Mouse (Mus musculus): ENCODE data around the gene Mfng. TPM values are rescaled to one million over a fixed set of nuclear protein-coding genes. Genes with fewer than 3 reads are reported as not detected.

The Mfng gene
- total RNA-seq, 2 experiments from 2014 or later, result 7.3 to 7.7 TPM

- intact Hi-C loops (cut with DNase I), result no loop called here
- peak; percentile 43 for DNase-seq
These were observed 54.7 kb downstream of the Mfng start, which contains the start of gene Elfn2 for GRCm38 (mm10) chr15:78718290-78719250. Gene Elfn2 (minus strand): TSS chr15:78718771.

- DNase-seq, result no peak
- intact Hi-C loops (cut with DNase I), result no loop called here
These were observed 56.3 kb downstream of the Mfng start for GRCm38 (mm10) chr15:78716936-78717335.

GRCm38 (mm10) chr15:78715856-78716255 is 57.4 kb downstream of the Mfng start:
- no peak for DNase-seq
- intact Hi-C loops (cut with DNase I), result no loop called here

GRCm38 (mm10) chr15:78713751-78714150 is 59.5 kb downstream of the Mfng start:
- DNase-seq, result no peak
- intact Hi-C loops (cut with DNase I), result no loop called here

GRCm38 (mm10) chr15:78712335-78713258 is 60.7 kb downstream of the Mfng start:
- no peak for DNase-seq
- intact Hi-C loops (cut with DNase I), result no loop called here

- intact Hi-C loops (cut with DNase I), result no loop called here
- no peak for DNase-seq
These were observed 61.3 kb downstream of the Mfng start for GRCm38 (mm10) chr15:78711935-78712334.

GRCm38 (mm10) chr15:78710634-78711033 is 62.6 kb downstream of the Mfng start:
- intact Hi-C loops (cut with DNase I), result no loop called here
- peak; percentile 34 for DNase-seq

GRCm38 (mm10) chr15:78709767-78710166 is 63.5 kb downstream of the Mfng start:
- intact Hi-C loops (cut with DNase I), result no loop called here
- DNase-seq, result peak; percentile 73

GRCm38 (mm10) chr15:78706630-78707029 is 66.6 kb downstream of the Mfng start:
- intact Hi-C loops (cut with DNase I), result no loop called here
- DNase-seq, result peak; percentile 29

Other genes with a start within 250 kb of the Mfng start
- gene C1qtnf6, start 242.1 kb downstream of the Mfng start, total RNA-seq (2021), result 10 to 100 TPM; 12.2 to 13.4 TPM
- gene Sstr3, start 228.8 kb downstream of the Mfng start, total RNA-seq (2021), result 1 to 10 TPM; 5.5 to 6.5 TPM
- gene Rac2, start 200.7 kb downstream of the Mfng start, total RNA-seq (2021), result 1 to 10 TPM; 1.4 to 4.2 TPM
- 1 to 10 TPM; 3.9 to 6.0 TPM for gene Cyth4, start 176.4 kb downstream of the Mfng start, total RNA-seq (2021)
- 10 to 100 TPM; 79.2 to 81.2 TPM for gene Elfn2, start 54.7 kb downstream of the Mfng start, total RNA-seq (2021)
- gene Card10, start 29.6 kb upstream of the Mfng start, total RNA-seq (2021), result 1 to 10 TPM; 5.2 to 5.4 TPM
- 1 to 10 TPM; 8.3 to 9.1 TPM for gene Cdc42ep1, start 69.1 kb upstream of the Mfng start, total RNA-seq (2021)
- gene Lgals2, start 82.1 kb upstream of the Mfng start, total RNA-seq (2021), result not detected
- gene Gga1, start 103.7 kb upstream of the Mfng start, total RNA-seq (2021), result 10 to 100 TPM; 59.3 to 65.6 TPM
- gene Gm49510, start 126.2 kb upstream of the Mfng start, total RNA-seq (2021), result not detected
- 1 to 10 TPM; 5.4 to 6.0 TPM for gene Sh3bp1, start 126.3 kb upstream of the Mfng start, total RNA-seq (2021)
- 100 to 1,000 TPM; 107 to 117 TPM for gene Pdxp, start 140.4 kb upstream of the Mfng start, total RNA-seq (2021)
- gene Lgals1, start 153.2 kb upstream of the Mfng start, total RNA-seq (2021), result 10 to 100 TPM; 25.2 to 29.4 TPM
- gene Nol12, start 161.5 kb upstream of the Mfng start, total RNA-seq (2021), result 10 to 100 TPM; 46.5 to 47.8 TPM
- gene Triobp, start 174.2 kb upstream of the Mfng start, total RNA-seq (2021), result 100 to 1,000 TPM in 1 of 2 experiments, 10 to 100 TPM in 1; 98.7 to 106 TPM